Mouse (Mus musculus) MEL (cell line): ENCODE data around the gene Kcnn3. TPM values are rescaled to one million over a fixed set of nuclear protein-coding genes. Genes with fewer than 3 reads are reported as not detected.

Experiments
- DNase-seq: peaks from one replicate; pipeline ENCODE4 v3.0.0; 2011; ENCODE audit warnings: low read depth, low spot score
- H3K27ac ChIP-seq: 2 replicates; pipeline ENCODE4 v1.5.1; 2012; ENCODE audit warnings: low read depth, mild to moderate bottlenecking, control low read depth, low read length, moderate library complexity; ENCODE audit not compliant: control insufficient read depth
- H3K27me3 ChIP-seq, 2 experiments: fragments of 150-350 bp in 1 of 2; sonication (generic) in 1 of 2; 2 replicates each; pipeline ENCODE4 v1.6.1; 2012; ENCODE audit warnings: low read length in 2 of 2, mild to moderate bottlenecking in 2 of 2, improper control_type of control experiment in 1 of 2, moderate library complexity in 1 of 2; ENCODE audit not compliant: insufficient read depth in 2 of 2, control insufficient read depth in 1 of 2
- H3K36me3 ChIP-seq, 2 experiments: 2 replicates each; pipeline ENCODE4 v1.6.1; 2012 to 2014; ENCODE audit warnings: low read length in 2 of 2, improper control_type of control experiment in 1 of 2, inconsistent platforms in 1 of 2, mild to moderate bottlenecking in 1 of 2; ENCODE audit not compliant: insufficient read depth in 2 of 2, control insufficient read depth in 1 of 2
- H3K4me1 ChIP-seq, 2 experiments: fragments of 150-350 bp in 1 of 2; sonication (generic) in 1 of 2; 2 replicates each; pipeline ENCODE4 v1.6.1; 2012; ENCODE audit warnings: low read length in 2 of 2, improper control_type of control experiment in 1 of 2, mild to moderate bottlenecking in 1 of 2; ENCODE audit not compliant: insufficient read depth in 2 of 2, control insufficient read depth in 1 of 2
- H3K4me3 ChIP-seq, 2 experiments: fragments of 150-350 bp in 1 of 2; sonication (generic) in 1 of 2; 2 replicates each; pipeline ENCODE4 v1.5.1; 2012; ENCODE audit warnings: low read depth in 2 of 2, low read length in 2 of 2, mild to moderate bottlenecking in 2 of 2, moderate library complexity in 2 of 2, control low read depth in 1 of 2, improper control_type of control experiment in 1 of 2; ENCODE audit not compliant: control insufficient read depth in 1 of 2, insufficient read depth in 1 of 2
- H3K79me2 ChIP-seq: 2 replicates; pipeline ENCODE4 v1.6.1; 2012; ENCODE audit warnings: mild to moderate bottlenecking, low read length, moderate library complexity; ENCODE audit not compliant: control insufficient read depth, poor library complexity, insufficient read depth
- H3K9ac ChIP-seq: 2 replicates; pipeline ENCODE4 v1.6.1; 2012; ENCODE audit warnings: low read depth, mild to moderate bottlenecking, control low read depth, low read length, moderate library complexity; ENCODE audit not compliant: control insufficient read depth, poor library complexity, severe bottlenecking
- H3K9me3 ChIP-seq: fragments of 150-350 bp; sonication (generic); replicated peaks from 2 replicates; pipeline ENCODE4 v1.6.1; 2012; ENCODE audit warnings: mild to moderate bottlenecking, low read length, improper control_type of control experiment, moderate library complexity; ENCODE audit not compliant: insufficient read depth
- CHD1 ChIP-seq: IDR thresholded peaks from 2 replicates; pipeline ENCODE4 v1.6.1; 2012; ENCODE audit warnings: low read depth, mild to moderate bottlenecking, inconsistent platforms, low read length, improper control_type of control experiment
- CHD2 ChIP-seq: IDR thresholded peaks from 2 replicates; pipeline ENCODE4 v1.6.1; 2011; ENCODE audit warnings: low read length, improper control_type of control experiment
- CTCF ChIP-seq, 3 experiments: IDR thresholded peaks in 2 of 3; conservative IDR thresholded peaks in 1 of 3; 2 replicates each; pipeline ENCODE4 v1.5.1; 2011 to 2012; ENCODE audit warnings: low read length in 3 of 3, low read depth in 2 of 3, mild to moderate bottlenecking in 2 of 3, improper control_type of control experiment in 1 of 3, inconsistent platforms in 1 of 3, mixed read lengths in 1 of 3, moderate library complexity in 1 of 3; ENCODE audit not compliant: control insufficient read depth in 1 of 3, insufficient read depth in 1 of 3, poor library complexity in 1 of 3, severe bottlenecking in 1 of 3
- ELF1 ChIP-seq: IDR thresholded peaks from 2 replicates; pipeline ENCODE4 v1.6.1; 2014; ENCODE audit warnings: low read depth, mild to moderate bottlenecking, inconsistent platforms, low read length, improper control_type of control experiment, moderate library complexity
- EP300 ChIP-seq, 2 experiments: IDR thresholded peaks; 2 replicates each; pipeline ENCODE4 v1.6.1; 2011; ENCODE audit warnings: improper control_type of control experiment in 2 of 2, low read length in 2 of 2, low read depth in 1 of 2, mild to moderate bottlenecking in 1 of 2
- ETS1 ChIP-seq: IDR thresholded peaks from 2 replicates; pipeline ENCODE4 v1.6.1; 2012; ENCODE audit warnings: low read depth, mild to moderate bottlenecking, inconsistent platforms, low read length, improper control_type of control experiment, moderate library complexity
- GABPA ChIP-seq: IDR thresholded peaks from 2 replicates; pipeline ENCODE4 v1.6.1; 2012; ENCODE audit warnings: low read depth, mild to moderate bottlenecking, inconsistent platforms, low read length, improper control_type of control experiment, moderate library complexity
- HCFC1 ChIP-seq: IDR thresholded peaks from 2 replicates; pipeline ENCODE4 v1.6.1; 2012; ENCODE audit warnings: low read depth, mild to moderate bottlenecking, inconsistent platforms, low read length, improper control_type of control experiment, moderate library complexity
- MAX ChIP-seq: IDR thresholded peaks from 2 replicates; pipeline ENCODE4 v1.6.1; 2011; ENCODE audit warnings: low read length, improper control_type of control experiment
- MXI1 ChIP-seq: IDR thresholded peaks from 2 replicates; pipeline ENCODE4 v1.6.1; 2011; ENCODE audit warnings: mild to moderate bottlenecking, low read depth, low read length, improper control_type of control experiment
- MYC ChIP-seq: IDR thresholded peaks from 2 replicates; pipeline ENCODE4 v1.6.1; 2011; ENCODE audit warnings: low read depth, mild to moderate bottlenecking, low read length, improper control_type of control experiment, moderate library complexity
- NELFE ChIP-seq: IDR thresholded peaks from 2 replicates; pipeline ENCODE4 v1.6.1; 2011; ENCODE audit warnings: low read depth, low read length, improper control_type of control experiment
- NRF1 ChIP-seq: IDR thresholded peaks from 2 replicates; pipeline ENCODE4 v1.6.1; 2014; ENCODE audit warnings: low read depth, mild to moderate bottlenecking, inconsistent platforms, low read length, improper control_type of control experiment, moderate library complexity; ENCODE audit not compliant: poor library complexity, insufficient read depth, severe bottlenecking
- RAD21 ChIP-seq: IDR thresholded peaks from 2 replicates; pipeline ENCODE4 v1.6.1; 2011; ENCODE audit warnings: mild to moderate bottlenecking, low read depth, low read length, improper control_type of control experiment
- SMC3 ChIP-seq: IDR thresholded peaks from 2 replicates; pipeline ENCODE4 v1.6.1; 2011; ENCODE audit warnings: low read depth, low read length, improper control_type of control experiment
- ZC3H11A ChIP-seq: IDR thresholded peaks from 2 replicates; pipeline ENCODE4 v1.6.1; 2012; ENCODE audit warnings: low read depth, mild to moderate bottlenecking, inconsistent platforms, low read length, improper control_type of control experiment
- ZKSCAN1 ChIP-seq: IDR thresholded peaks from 2 replicates; pipeline ENCODE4 v1.6.1; 2012; ENCODE audit warnings: low read depth, mild to moderate bottlenecking, inconsistent platforms, low read length, improper control_type of control experiment, moderate library complexity
- polyA plus RNA-seq, 2 experiments: library from polyadenylated mRNA; stranded (reverse) in 1 of 2; unstranded in 1 of 2; fragments of >175 nt in 1 of 2; fragments of >200 nt in 1 of 2; gene quantifications; 2 replicates each; pipeline versions ENCODE4 v1.2.1 to v1.2.4; 2012; ENCODE audit warnings: low replicate concordance in 2 of 2, low read depth in 1 of 2; ENCODE audit not compliant: insufficient read length in 2 of 2, insufficient read depth in 1 of 2, missing spikeins in 1 of 2
- total RNA-seq: library from RNA; depleted of rRNA; stranded (reverse); fragments of 300-350 nt; gene quantifications from 2 replicates; pipeline ENCODE4 v1.2.3, GENCODE M21; 2012

Gene Kcnn3
- total and polyA plus RNA-seq, 3 experiments, result 0.04 TPM; not detected in 2

GRCm38 (mm10) chr3:89511400-89511799 lies 8.6 kb upstream of the Kcnn3 start:
- Histone ChIP-seq H3K27ac (no peak overlapping the region), H3K4me1 (peaks cover 2 to 15% of the 10 kb centered on the region in 2 experiments; a peak in 3 of 4 replicates)
- TF ChIP-seq EP300 (IDR thresholded peaks at IDR 0.05; ENCODE audit: low read depth in 1 of 2, low read length in 2 of 2) (no peak), RAD21 (no peak), CHD1 (no peak), ZKSCAN1 (no peak), GABPA (no peak), MXI1 (no peak), NELFE (no peak), MYC (no peak)
- TF ChIP-seq, all 39 proteins: peak for 0
- Histone ChIP-seq H3K9ac (no peak overlapping the region), H3K79me2 (no peaks in the 10 kb centered on the region), H3K9me3 (no peaks in the 10 kb centered on the region), H3K27me3 (peaks cover 23 to 27% of the 10 kb centered on the region in 2 experiments), H3K36me3 (peaks cover 0 to 4% of the 10 kb centered on the region in 2 experiments; a peak in 1 of 4 replicates), H3K4me3 (no peak overlapping the region)
- no peak for DNase-seq

GRCm38 (mm10) chr3:89512225-89512624 lies 7.7 kb upstream of the Kcnn3 start:
- peak; percentile 70 for DNase-seq
- H3K27ac ChIP-seq, result no peak overlapping the region
- H3K27me3 ChIP-seq, result peaks cover 17 to 21% of the 10 kb centered on the region in 2 experiments
- no peaks in the 10 kb centered on the region for H3K9me3 ChIP-seq
- TF ChIP-seq SMC3 (peak; percentile 86), RAD21 (peak; percentile 77), CHD2 (no peak), ZC3H11A (peak; percentile 64; the same call in 1 of the 2 replicates), CTCF (IDR thresholded peaks at IDR 0.05 in 2 of 3, conservative IDR thresholded peaks at IDR 0.05 in 1 of 3; ENCODE audit: control insufficient read depth in 1 of 3, insufficient read depth in 1 of 3, low read depth in 2 of 3, low read length in 3 of 3, poor library complexity in 1 of 3, severe bottlenecking in 1 of 3) (peak; percentile 85 to 98 (median 95)), ETS1 (no peak), HCFC1 (no peak)
- peaks cover 0 to 4% of the 10 kb centered on the region in 2 experiments; a peak in 1 of 4 replicates for H3K36me3 ChIP-seq
- no peaks in the 10 kb centered on the region for H3K79me2 ChIP-seq
- no peak overlapping the region for H3K4me3 ChIP-seq
- H3K4me1 ChIP-seq, result peaks cover 2 to 15% of the 10 kb centered on the region in 2 experiments; a peak in 3 of 4 replicates
- H3K9ac ChIP-seq, result no peak overlapping the region

- H3K4me1 ChIP-seq, result peaks cover 2 to 27% of the 10 kb centered on the region in 2 experiments; a peak in 3 of 4 replicates
- TF ChIP-seq ETS1 (peak; percentile 47; the same call in 1 of the 2 replicates), EP300 (IDR thresholded peaks at IDR 0.05; ENCODE audit: low read depth in 1 of 2, low read length in 2 of 2) (no peak), NRF1 (no peak), ELF1 (no peak), MAX (peak; percentile 80), MXI1 (peak; percentile 88), CTCF (IDR thresholded peaks at IDR 0.05 in 2 of 3, conservative IDR thresholded peaks at IDR 0.05 in 1 of 3; ENCODE audit: control insufficient read depth in 1 of 3, insufficient read depth in 1 of 3, low read depth in 2 of 3, low read length in 3 of 3, poor library complexity in 1 of 3, severe bottlenecking in 1 of 3) (no peak), MYC (peak; percentile 80; the same call in 1 of the 2 replicates)
- TF ChIP-seq, all 39 proteins: peak for 4
- peak overlapping the region; percentile 9 to 40; a peak in 3 of 4 replicates for H3K4me3 ChIP-seq
- DNase-seq, result peak; percentile 70
- H3K79me2 ChIP-seq, result no peaks in the 10 kb centered on the region
- H3K9me3 ChIP-seq, result no peaks in the 10 kb centered on the region
- peaks cover 0 to 6% of the 10 kb centered on the region in 2 experiments; a peak in 1 of 4 replicates for H3K36me3 ChIP-seq
- peaks cover 0 to under 1% of the 10 kb centered on the region in 2 experiments; a peak in 2 of 4 replicates for H3K27me3 ChIP-seq
- H3K9ac ChIP-seq, result peak overlapping the region; percentile 45
- no peak overlapping the region for H3K27ac ChIP-seq
These were observed 4.5 kb upstream of the Kcnn3 start for GRCm38 (mm10) chr3:89515444-89515843.
